Mouse (Mus musculus) gastrocnemius, postnatal 14 days (tissue): ENCODE data around the gene Adam33. TPM values are rescaled to one million over a fixed set of nuclear protein-coding genes. Genes with fewer than 3 reads are reported as not detected.
"Not testable (repeated sequence)": the region's sequence is repeated elsewhere in the genome, so short reads cannot be mapped to it uniquely, and the experiment has no call there.

Experiments used
- DNase-seq: peaks from one replicate; pipeline ENCODE4 v3.0.0; 2021; ENCODE audit warnings: mixed read lengths
- intact Hi-C: fragments of 180-260 bp; cut with DNase I; formaldehyde crosslinking; loops from one replicate; pipeline ENCODE4 v1.15.1; 2025; ENCODE audit warnings: low total_unique reads
- microRNA-seq, 2 experiments: library from miRNA; unstranded; fragments of <30 nt; microRNA quantifications; one replicate each; pipeline ENCODE4 v1.2.0; 2021
- total RNA-seq, 2 experiments: library from RNA; stranded (reverse); gene quantifications; 2 replicates each; pipeline ENCODE4 v1.2.3; 2021

The Adam33 gene
- total RNA-seq, 2 experiments from 2014 or later = 2.5 to 3.9 TPM

DNA sequence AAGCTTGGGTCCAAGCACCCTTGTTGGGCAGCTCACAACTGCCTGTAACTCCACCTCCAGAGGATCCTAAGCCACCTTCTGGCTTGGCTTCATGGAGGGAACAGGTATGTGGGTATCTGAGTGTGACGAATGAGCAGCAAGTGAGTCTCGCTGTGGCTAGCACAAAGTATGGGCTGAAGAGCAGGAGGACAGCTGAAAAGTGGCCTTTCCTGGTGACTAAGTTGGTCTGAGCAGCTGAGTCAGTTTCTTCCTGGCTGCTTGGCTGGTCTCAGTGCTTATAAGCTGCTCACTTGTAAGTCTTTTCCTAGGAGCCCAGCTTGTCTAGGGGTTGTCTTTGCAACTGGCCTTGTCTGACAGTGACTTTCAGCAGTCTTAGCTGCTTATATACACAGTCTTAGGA, 27.3 kb downstream of the Adam33 start:
- intact Hi-C loops = no loop called here
- DNase-seq = no peak

DNA sequence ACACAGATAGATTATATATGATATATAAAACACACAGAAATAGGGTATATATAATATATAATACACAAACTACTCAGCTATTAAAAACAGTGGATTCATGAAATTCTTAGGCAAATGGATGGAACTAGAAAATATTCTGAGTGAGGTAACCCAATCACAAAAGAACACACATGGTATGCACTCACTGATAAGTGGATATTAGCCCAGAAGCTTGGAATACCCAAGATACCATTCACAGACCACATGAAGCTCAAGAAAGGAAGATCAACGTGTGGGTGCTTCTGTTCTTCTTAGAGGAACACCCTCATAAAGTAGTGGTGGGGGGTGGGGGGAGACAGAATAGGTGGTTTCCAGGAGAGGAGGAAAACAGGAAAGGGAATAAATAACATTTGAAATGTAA, 32.2 kb downstream of the Adam33 start:
- DNase-seq, intact Hi-C loops: not testable (repeated sequence)

DNA sequence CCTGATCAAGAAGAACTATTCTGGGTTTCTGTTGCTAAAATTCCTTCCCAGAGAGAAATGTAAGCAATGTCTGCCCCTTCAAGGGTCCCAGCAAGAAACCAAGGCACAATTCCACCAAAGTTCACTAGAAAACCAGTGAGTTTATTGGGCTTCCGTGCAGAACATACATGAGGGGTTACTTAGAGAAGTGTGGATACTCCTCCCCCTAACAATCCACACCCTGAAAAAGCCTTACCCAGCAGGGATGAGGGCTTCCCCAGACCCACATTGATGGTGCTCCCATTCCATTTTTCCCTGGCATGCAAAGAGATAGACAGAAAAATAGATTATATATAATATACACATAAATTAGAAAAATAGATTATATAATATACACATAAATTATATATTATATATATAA, 32.6 kb downstream of the Adam33 start:
- intact Hi-C loops = no loop called here

DNA sequence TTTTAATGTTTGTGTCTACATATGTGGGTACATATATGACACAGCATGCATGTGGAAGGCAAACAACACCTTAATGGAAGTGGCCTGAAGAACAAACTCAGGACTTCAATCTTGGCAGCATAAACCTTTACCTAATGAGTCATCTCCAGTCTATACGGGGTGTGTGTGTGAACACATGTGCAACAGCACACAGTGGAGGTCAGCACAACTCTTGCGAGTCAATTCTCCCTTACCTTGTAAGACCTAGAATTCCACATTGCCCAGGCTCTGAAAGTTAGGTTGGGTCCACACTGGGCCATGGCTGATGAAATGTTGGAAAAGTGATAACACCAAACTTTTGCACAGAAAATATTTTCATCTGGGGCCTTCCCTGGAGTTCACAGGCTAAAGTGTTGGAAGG, 33.1 kb downstream of the Adam33 start:
- intact Hi-C loops = no loop called here
- DNase-seq = no peak

More for the DNA sequence above, 32.6 kb downstream of the Adam33 start:
- no peak for DNase-seq

DNA sequence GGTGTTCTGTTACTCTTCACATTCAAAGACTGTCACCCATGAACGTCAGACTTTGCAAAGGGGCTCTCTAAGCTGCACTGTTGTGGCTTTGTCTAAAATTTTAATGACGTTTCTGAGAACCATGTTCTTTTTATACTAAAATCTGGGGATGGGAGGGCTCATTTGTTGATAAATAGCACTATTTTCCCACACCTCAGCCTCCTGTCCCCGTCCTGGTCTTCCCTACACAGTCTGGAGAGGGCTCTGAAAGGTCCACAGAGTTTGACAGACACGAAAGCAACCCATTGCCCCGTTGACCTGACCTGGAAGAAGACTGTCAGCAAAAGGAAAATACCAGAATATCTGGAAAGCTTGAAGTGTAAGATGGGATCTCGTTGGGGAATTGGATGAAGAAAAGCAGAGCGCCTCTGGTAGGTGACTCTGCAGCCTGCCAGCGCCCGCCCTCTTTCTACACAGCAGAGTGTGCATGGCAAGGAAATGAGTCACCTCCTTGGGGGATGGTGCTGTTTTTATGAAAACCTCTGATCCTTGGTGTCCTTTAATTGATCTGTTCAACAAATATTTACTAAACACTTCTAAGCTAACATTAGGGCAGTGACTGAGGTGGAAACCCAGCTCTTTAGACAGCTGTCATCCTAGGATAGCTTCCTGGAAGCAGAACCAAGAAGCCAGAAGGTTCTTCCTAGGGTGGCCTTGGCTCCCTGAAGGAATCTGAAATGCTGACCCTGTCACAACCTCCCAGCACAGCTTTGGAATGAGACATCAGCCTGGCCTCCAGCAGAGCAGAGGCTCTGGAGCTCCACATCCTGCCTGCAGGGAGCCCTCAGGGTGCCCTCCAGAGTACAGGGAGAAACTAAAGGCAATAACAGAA, 34.3 kb downstream of the Adam33 start:
- no peak for DNase-seq
- intact Hi-C loops = no loop called here

DNA sequence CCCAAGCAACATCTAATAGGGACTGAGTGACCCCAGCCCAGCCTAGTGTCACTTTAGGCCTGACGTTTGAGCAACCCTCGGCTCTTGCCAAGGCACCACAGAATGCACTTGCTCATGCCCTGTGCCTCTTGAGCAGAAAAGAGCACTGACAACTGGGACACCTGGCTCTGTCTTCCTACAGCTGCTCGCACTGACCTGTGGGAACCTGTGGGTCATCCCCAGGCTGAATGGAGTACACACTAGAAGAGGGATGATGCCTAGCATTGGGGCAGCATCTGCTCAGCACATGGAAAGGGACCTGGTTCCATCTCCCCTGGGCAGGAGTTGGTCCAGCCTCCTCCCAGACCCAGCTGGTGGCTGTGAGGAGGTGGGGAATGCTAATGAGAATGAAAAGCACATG, 36.7 kb downstream of the Adam33 start:
- no peak for DNase-seq

DNA sequence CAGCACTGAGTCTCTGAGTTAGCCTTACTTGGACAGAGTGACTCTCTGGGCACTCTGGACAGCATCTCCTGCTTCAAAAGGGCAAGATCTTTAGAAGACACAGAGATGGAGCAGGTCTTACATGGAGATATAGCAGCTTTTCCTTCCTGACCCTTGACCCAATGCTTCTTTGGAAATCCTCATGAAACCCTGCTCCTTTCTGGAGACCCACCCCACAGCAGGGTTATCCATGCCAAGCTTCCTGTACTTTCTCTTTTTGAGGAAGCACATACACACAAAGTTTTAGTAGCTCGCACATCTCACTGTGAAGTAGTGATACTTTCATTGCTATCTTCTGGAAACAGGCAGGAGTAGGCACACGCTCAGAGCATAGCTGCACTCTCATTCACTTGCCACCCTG, 38.4 kb downstream of the Adam33 start:
- DNase-seq = no peak

More for the DNA sequence above, 36.7 kb downstream of the Adam33 start:
- intact Hi-C loops = no loop called here

DNA sequence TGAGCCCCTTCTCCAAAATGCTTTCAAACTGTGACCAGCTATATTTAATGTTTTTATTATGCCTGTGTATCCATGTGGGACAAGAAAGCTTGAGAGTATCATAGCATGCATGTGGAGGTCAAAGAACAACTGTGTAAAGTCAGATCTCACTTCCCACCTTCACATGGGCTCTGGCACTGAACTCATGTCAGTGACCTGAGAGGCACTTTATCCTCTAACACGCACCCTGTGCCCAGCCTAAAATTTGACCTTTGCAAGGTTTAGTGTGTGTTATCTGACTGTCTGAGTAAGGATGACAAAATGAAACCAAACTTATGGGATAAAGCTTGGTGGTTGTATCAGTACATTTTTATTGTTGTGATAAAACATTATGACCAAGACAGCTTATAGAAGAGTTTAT, 53.0 kb downstream of the Adam33 start:
- intact Hi-C loops = no loop called here

More for the DNA sequence above, 38.4 kb downstream of the Adam33 start:
- intact Hi-C loops = no loop called here

DNA sequence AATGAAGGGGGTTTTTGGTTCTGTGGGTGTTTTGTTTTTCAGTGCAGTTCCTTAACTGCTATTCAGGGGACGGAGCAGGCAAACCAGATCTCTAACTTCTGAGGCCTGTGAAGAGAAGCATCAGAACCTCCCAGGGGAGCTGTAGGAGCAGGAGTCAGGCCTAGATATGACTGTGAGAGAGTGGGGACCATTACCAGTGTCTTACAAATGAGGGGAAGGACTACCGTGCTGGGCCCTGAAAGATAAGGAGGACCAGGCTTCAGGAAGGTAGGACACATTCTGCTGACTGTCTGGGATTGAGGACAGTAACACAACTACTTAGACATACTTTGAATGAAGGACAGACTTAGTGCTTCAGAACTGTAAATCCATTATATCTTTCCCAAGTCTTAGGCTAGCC, 54.5 kb downstream of the Adam33 start:
- intact Hi-C loops = no loop called here
- DNase-seq = no peak

More for the DNA sequence above, 53.0 kb downstream of the Adam33 start:
- no peak for DNase-seq

Small RNA genes lying within 50 kb of the gene (microRNA-seq; reads per million reads assigned to microRNA genes)
- gene Mir6973b = 0 reads per million in 2 experiments

Other genes with a start within 250 kb of the Adam33 start
- 10 to 100 TPM in 1 of 2 experiments, 1 to 10 TPM in 1; 8.8 to 11.3 TPM for gene 4930402H24Rik, start 157.4 kb downstream of the Adam33 start, total RNA-seq
- gene Atrn, start 157.3 kb downstream of the Adam33 start, total RNA-seq = 10 to 100 TPM; 17.8 to 19.8 TPM
- 1 to 10 TPM; 3.8 to 5.1 TPM for gene Gfra4, start 20.7 kb downstream of the Adam33 start, total RNA-seq
- under 1 TPM; 0.78 to 0.90 TPM for gene Siglec1, start 23.0 kb upstream of the Adam33 start, total RNA-seq
- gene Hspa12b, start 63.5 kb upstream of the Adam33 start, total RNA-seq = 10 to 100 TPM; 14.5 to 18.3 TPM
- not detected for gene Gm11037, start 69.7 kb upstream of the Adam33 start, total RNA-seq
- gene 1700037H04Rik, start 96.3 kb upstream of the Adam33 start, total RNA-seq = 1 to 10 TPM; 5.8 to 6.2 TPM
- gene Cenpb, start 116.3 kb upstream of the Adam33 start, total RNA-seq = 10 to 100 TPM; 49.6 to 50.8 TPM
- 1 to 10 TPM; 4.7 to 5.4 TPM for gene Cdc25b, start 123.1 kb upstream of the Adam33 start, total RNA-seq
- 1 to 10 TPM; 2.5 to 2.9 TPM for gene Spef1, start 123.5 kb upstream of the Adam33 start, total RNA-seq
- gene Ap5s1, start 143.3 kb upstream of the Adam33 start, total RNA-seq = 10 to 100 TPM; 14.9 to 17.4 TPM
- 10 to 100 TPM; 32.4 to 33.3 TPM for gene Mavs, start 170.2 kb upstream of the Adam33 start, total RNA-seq
- 10 to 100 TPM; 21.9 to 22.8 TPM for gene Pank2, start 198.7 kb upstream of the Adam33 start, total RNA-seq